Mouse (Mus musculus): ENCODE results near the gene Map4k2. TPM values are rescaled to one million over a fixed set of nuclear protein-coding genes. Genes with fewer than 3 reads are reported as not detected.
A peak's percentile ranks its signal among the peaks of the same experiment; 100 is the strongest.

Map4k2 gene
- polyA plus RNA-seq, 1 experiment: 1,004 TPM

DNA sequence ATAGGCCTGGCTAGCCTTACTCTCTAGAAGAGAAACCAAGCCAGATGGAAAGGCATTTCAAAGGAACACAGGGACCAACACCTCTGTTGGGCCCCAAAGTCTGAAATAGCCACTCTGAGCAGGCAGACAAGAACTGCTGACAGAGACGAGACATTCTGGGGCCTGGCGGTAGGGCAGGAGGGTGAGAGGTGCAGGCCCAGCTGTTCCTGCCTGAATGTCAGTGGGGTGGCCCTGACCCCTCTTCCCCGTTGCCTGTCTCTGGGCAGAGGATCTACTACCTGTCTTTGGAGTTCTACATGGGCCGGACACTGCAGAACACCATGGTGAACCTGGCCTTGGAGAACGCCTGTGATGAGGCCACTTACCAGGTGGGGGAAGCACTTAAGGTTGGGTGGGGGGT, 44.5 kb downstream of the Map4k2 start:
- 93% methylated on average over 5 of the region's 5 CpGs for WGBS
- no peak overlapping the region for H3K4me3 ChIP-seq (ENCODE audit: control insufficient read depth, insufficient read depth, low read length)
- TF ChIP-seq CTCF (IDR thresholded peaks at IDR 0.05; ENCODE audit: borderline replicate concordance, control insufficient read depth, extremely low read depth, insufficient read depth, low read length, poor library complexity): no peak
- TF ChIP-seq POLR2A (IDR thresholded peaks at IDR 0.05; ENCODE audit: control insufficient read depth, extremely low read depth, insufficient read depth, low read length, poor library complexity): no peak
- peaks cover 32% of the 10 kb centered on the region for H3K4me1 ChIP-seq (replicated peaks; ENCODE audit: control insufficient read depth, insufficient read depth, low read length)
- H3K36me3 ChIP-seq (ENCODE audit: control insufficient read depth, insufficient read depth, low read length): peaks cover 3% of the 10 kb centered on the region; the same call in 1 of the 2 replicates
- DNase-seq: no peak
- H3K27ac ChIP-seq (ENCODE audit: control insufficient read depth, insufficient read depth, low read length): no peak overlapping the region
- H3K27me3 ChIP-seq (ENCODE audit: control insufficient read depth, insufficient read depth, low read length): no peaks in the 10 kb centered on the region

DNA sequence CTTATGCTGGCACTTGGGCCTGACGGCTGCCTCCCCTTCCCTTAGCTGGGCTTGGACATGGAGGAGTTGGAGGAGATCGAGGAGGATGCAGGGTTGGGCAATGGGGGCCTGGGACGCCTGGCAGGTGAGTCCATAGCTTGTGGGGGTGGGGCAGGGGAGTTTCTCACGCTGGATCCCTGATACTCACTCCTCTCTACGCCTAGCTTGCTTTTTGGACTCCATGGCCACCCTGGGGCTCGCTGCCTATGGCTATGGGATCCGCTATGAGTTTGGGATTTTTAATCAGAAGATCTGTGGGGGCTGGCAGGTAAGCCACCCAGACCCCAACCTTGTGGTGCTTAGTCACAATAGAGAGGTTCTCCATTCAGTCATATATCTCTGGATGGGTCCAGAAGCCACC, 44.9 kb downstream of the Map4k2 start:
- Histone ChIP-seq H3K27ac (ENCODE audit: control insufficient read depth, insufficient read depth, low read length) (no peak overlapping the region), H3K4me3 (ENCODE audit: control insufficient read depth, insufficient read depth, low read length) (no peak overlapping the region), H3K36me3 (ENCODE audit: control insufficient read depth, insufficient read depth, low read length) (no peaks in the 10 kb centered on the region; the same call in 1 of the 2 replicates), H3K27me3 (ENCODE audit: control insufficient read depth, insufficient read depth, low read length) (no peaks in the 10 kb centered on the region), H3K4me1 (replicated peaks; ENCODE audit: control insufficient read depth, insufficient read depth, low read length) (peaks cover 32% of the 10 kb centered on the region)
- no peak for DNase-seq
- 92% methylated on average over 7 of the region's 7 CpGs for WGBS
- TF ChIP-seq CTCF (IDR thresholded peaks at IDR 0.05; ENCODE audit: borderline replicate concordance, control insufficient read depth, extremely low read depth, insufficient read depth, low read length, poor library complexity) (no peak), POLR2A (IDR thresholded peaks at IDR 0.05; ENCODE audit: control insufficient read depth, extremely low read depth, insufficient read depth, low read length, poor library complexity) (no peak)

DNA sequence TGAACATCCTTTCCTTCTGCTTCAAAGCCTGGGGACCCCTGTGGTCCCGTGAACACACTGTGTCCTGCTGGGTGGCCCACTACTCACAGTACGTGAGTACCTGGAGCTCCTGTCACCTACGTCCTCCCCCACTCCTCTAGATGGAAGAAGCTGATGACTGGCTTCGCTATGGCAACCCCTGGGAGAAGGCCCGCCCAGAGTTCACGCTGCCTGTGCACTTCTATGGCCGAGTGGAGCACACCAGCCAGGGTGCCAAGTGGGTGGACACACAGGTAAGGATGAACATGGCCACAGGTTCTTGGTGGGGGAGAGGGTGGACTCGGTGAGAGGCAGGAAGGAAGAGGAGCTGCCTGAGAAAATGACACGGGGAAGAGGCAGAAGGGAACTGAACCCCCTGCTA, 45.3 kb downstream of the Map4k2 start:
- H3K27ac ChIP-seq (ENCODE audit: control insufficient read depth, insufficient read depth, low read length): no peak overlapping the region
- no peak overlapping the region for H3K4me3 ChIP-seq (ENCODE audit: control insufficient read depth, insufficient read depth, low read length)
- 84% methylated on average over 9 of the region's 9 CpGs for WGBS
- H3K27me3 ChIP-seq (ENCODE audit: control insufficient read depth, insufficient read depth, low read length): no peaks in the 10 kb centered on the region
- DNase-seq: no peak
- H3K4me1 ChIP-seq (replicated peaks; ENCODE audit: control insufficient read depth, insufficient read depth, low read length): peaks cover 32% of the 10 kb centered on the region
- TF ChIP-seq POLR2A (IDR thresholded peaks at IDR 0.05; ENCODE audit: control insufficient read depth, extremely low read depth, insufficient read depth, low read length, poor library complexity) (no peak), CTCF (IDR thresholded peaks at IDR 0.05; ENCODE audit: borderline replicate concordance, control insufficient read depth, extremely low read depth, insufficient read depth, low read length, poor library complexity) (no peak)
- no peaks in the 10 kb centered on the region for H3K36me3 ChIP-seq (ENCODE audit: control insufficient read depth, insufficient read depth, low read length)

DNA sequence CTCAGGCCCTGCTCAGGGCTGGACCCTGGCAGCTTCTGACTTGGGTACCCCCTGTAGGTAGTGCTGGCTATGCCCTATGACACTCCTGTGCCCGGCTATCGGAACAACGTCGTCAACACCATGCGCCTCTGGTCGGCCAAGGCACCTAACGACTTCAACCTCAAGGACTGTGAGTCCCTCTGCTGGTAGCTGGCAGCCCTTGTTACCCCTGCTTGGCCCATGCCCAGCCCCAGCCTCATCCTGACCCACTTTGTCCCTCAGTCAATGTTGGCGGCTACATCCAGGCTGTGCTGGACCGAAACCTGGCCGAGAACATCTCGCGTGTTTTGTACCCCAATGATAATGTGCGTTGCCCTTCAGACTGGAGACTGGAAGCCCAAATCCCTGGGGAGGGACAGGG, 47.1 kb downstream of the Map4k2 start:
- 88% methylated on average over 13 of the region's 13 CpGs for WGBS
- no peaks in the 10 kb centered on the region for H3K36me3 ChIP-seq (ENCODE audit: control insufficient read depth, insufficient read depth, low read length)
- H3K4me3 ChIP-seq (ENCODE audit: control insufficient read depth, insufficient read depth, low read length): no peak overlapping the region
- no peaks in the 10 kb centered on the region for H3K27me3 ChIP-seq (ENCODE audit: control insufficient read depth, insufficient read depth, low read length)
- peaks cover 32% of the 10 kb centered on the region for H3K4me1 ChIP-seq (replicated peaks; ENCODE audit: control insufficient read depth, insufficient read depth, low read length)
- DNase-seq: no peak
- TF ChIP-seq POLR2A (IDR thresholded peaks at IDR 0.05; ENCODE audit: control insufficient read depth, extremely low read depth, insufficient read depth, low read length, poor library complexity) (no peak), CTCF (IDR thresholded peaks at IDR 0.05; ENCODE audit: borderline replicate concordance, control insufficient read depth, extremely low read depth, insufficient read depth, low read length, poor library complexity) (no peak)
- H3K27ac ChIP-seq (ENCODE audit: control insufficient read depth, insufficient read depth, low read length): no peak overlapping the region

DNA sequence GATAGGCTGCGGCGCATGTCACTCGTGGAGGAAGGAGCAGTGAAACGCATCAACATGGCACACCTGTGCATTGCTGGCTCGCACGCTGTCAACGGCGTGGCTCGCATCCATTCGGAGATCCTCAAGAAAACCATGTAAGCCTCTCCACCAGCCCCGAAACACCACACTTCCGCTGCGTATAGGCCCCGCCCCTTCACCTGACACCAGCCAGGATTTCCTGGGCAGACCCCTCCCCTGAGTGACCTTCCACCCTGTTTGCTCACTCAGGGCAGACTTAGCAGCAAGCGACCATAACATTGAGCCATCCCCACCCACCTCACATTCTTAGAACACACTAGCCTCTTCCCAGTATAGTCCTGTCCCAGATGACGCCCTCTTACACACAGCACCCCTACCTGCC, 48.9 kb downstream of the Map4k2 start:
- Histone ChIP-seq H3K4me1 (replicated peaks; ENCODE audit: control insufficient read depth, insufficient read depth, low read length) (peaks cover 18% of the 10 kb centered on the region), H3K36me3 (ENCODE audit: control insufficient read depth, insufficient read depth, low read length) (no peaks in the 10 kb centered on the region), H3K27me3 (ENCODE audit: control insufficient read depth, insufficient read depth, low read length) (no peaks in the 10 kb centered on the region), H3K4me3 (ENCODE audit: control insufficient read depth, insufficient read depth, low read length) (peak overlapping the region; percentile 29), H3K27ac (ENCODE audit: control insufficient read depth, insufficient read depth, low read length) (no peak overlapping the region)
- 11% methylated on average over 16 of the region's 16 CpGs for WGBS
- no peak for TF ChIP-seq POLR2A (IDR thresholded peaks at IDR 0.05; ENCODE audit: control insufficient read depth, extremely low read depth, insufficient read depth, low read length, poor library complexity)
- TF ChIP-seq CTCF (IDR thresholded peaks at IDR 0.05; ENCODE audit: borderline replicate concordance, control insufficient read depth, extremely low read depth, insufficient read depth, low read length, poor library complexity): no peak
- DNase-seq: peak; percentile 69

DNA sequence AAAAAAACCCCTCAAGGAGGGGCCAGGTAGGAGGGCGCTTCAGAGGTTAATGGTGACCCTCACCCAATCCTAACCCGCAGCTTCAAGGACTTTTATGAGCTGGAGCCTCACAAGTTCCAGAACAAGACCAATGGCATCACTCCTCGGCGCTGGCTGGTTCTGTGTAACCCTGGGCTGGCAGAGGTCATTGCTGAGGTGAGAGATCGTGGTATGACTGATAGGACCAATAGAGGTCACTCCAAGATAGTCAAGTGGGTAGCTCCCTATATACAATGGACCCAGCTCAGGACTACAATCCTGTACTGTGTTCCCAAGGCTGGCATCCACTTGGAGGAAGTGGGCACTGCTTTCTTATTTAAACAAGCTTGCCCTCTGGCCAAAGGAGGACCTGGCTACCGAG, 49.3 kb downstream of the Map4k2 start:
- Histone ChIP-seq H3K27me3 (ENCODE audit: control insufficient read depth, insufficient read depth, low read length) (no peaks in the 10 kb centered on the region), H3K27ac (ENCODE audit: control insufficient read depth, insufficient read depth, low read length) (no peak overlapping the region), H3K36me3 (ENCODE audit: control insufficient read depth, insufficient read depth, low read length) (no peaks in the 10 kb centered on the region), H3K4me3 (ENCODE audit: control insufficient read depth, insufficient read depth, low read length) (no peak overlapping the region), H3K4me1 (replicated peaks; ENCODE audit: control insufficient read depth, insufficient read depth, low read length) (peaks cover 18% of the 10 kb centered on the region)
- no peak for TF ChIP-seq POLR2A (IDR thresholded peaks at IDR 0.05; ENCODE audit: control insufficient read depth, extremely low read depth, insufficient read depth, low read length, poor library complexity)
- TF ChIP-seq CTCF (IDR thresholded peaks at IDR 0.05; ENCODE audit: borderline replicate concordance, control insufficient read depth, extremely low read depth, insufficient read depth, low read length, poor library complexity): no peak
- 88% methylated on average over 6 of the region's 6 CpGs for WGBS
- no peak for DNase-seq

DNA sequence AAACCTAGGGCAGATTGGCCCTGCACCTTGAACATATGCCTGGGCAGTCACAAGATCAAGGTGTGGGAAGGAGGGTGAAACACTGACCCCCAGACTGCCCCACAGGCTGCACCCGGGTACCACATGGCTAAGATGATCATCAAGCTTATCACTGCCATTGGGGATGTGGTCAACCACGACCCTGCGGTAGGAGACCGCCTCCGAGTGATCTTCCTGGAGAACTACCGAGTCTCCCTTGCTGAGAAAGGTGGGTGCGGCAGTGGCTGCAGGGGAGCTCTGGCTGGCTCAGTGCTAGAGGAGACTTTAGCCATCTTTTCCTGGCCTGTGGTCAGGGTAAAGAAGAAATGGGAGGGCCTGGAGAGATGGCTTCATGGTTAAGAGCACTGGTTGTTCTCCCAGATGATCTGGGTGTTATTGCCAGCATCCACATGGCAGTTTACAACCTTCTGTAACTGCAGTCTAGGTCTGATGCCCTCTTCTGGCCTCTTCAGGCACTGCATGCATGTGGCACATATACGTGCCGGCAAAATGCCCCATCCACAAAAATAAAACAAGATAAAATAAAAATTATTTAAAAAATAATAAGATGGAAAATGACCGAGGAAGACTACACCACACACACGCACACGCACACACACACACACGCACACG, 51.9 kb downstream of the Map4k2 start:
- 58% methylated on average over 14 of the region's 14 CpGs for WGBS
- no peak for TF ChIP-seq POLR2A (IDR thresholded peaks at IDR 0.05; ENCODE audit: control insufficient read depth, extremely low read depth, insufficient read depth, low read length, poor library complexity)
- TF ChIP-seq CTCF (IDR thresholded peaks at IDR 0.05; ENCODE audit: borderline replicate concordance, control insufficient read depth, extremely low read depth, insufficient read depth, low read length, poor library complexity): no peak
- Histone ChIP-seq H3K27me3 (ENCODE audit: control insufficient read depth, insufficient read depth, low read length) (no peaks in the 10 kb centered on the region), H3K4me3 (ENCODE audit: control insufficient read depth, insufficient read depth, low read length) (no peak overlapping the region), H3K27ac (ENCODE audit: control insufficient read depth, insufficient read depth, low read length) (no peak overlapping the region), H3K4me1 (replicated peaks; ENCODE audit: control insufficient read depth, insufficient read depth, low read length) (peaks cover 30% of the 10 kb centered on the region), H3K36me3 (ENCODE audit: control insufficient read depth, insufficient read depth, low read length) (no peaks in the 10 kb centered on the region)
- DNase-seq: no peak

Measured in thymus, adult 2 months (tissue).